In the genomic region with DNA sequence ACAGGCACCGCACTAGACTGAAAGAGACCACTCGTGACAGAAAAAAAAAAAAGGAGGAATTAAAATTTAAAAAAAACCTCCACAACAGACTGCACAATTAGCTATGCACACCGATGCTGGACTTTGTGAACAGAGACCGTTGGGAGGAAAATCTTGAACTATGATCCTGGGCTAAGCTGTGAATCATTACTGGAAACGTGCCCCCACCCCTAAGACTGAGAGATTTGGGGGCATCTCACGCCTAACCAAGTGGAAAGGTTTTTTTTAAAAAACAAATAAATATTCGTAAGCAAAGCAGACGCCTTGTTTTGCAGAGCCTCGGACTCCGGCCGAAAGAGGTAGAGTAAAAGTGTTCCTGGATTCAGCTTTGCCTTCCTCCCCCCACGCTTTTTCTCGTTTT, we compare ENCODE assay signal across 8 mouse cellular contexts. TPM values are rescaled to one million over a fixed set of nuclear protein-coding genes. Genes with fewer than 3 reads are reported as not detected.
DNase-seq lines count a peak whose midpoint lies in the region; ATAC-seq and TF ChIP-seq lines count a peak whose summit lies in the region.

No protein-coding gene starts in this region.

- H3K27me3 ChIP-seq in heart, adult 2 months (ENCODE audit: control insufficient read depth, insufficient read depth, low read length) = peaks cover 13% of the 10 kb centered on the region; the same call in 1 of the 2 replicates
- no peaks in the 10 kb centered on the region for H3K27me3 ChIP-seq in testis, adult 2 months (ENCODE audit: control insufficient read depth, insufficient read depth, low read length)
- peaks cover 56% of the 10 kb centered on the region for H3K27me3 ChIP-seq in liver, embryonic 11.5 days (replicated peaks; ENCODE audit: control insufficient read depth, insufficient read depth, low read length)
- peaks cover 16% of the 10 kb centered on the region; the same call in 1 of the 2 replicates for H3K27me3 ChIP-seq in stomach, postnatal 0 days (ENCODE audit: control insufficient read depth, insufficient read depth, low read length)
- peaks cover 13% of the 10 kb centered on the region; the same call in 1 of the 2 replicates for H3K27me3 ChIP-seq in thymus, adult 2 months (ENCODE audit: control insufficient read depth, insufficient read depth, low read length)

- no peak for TF ChIP-seq CTCF in heart, adult 2 months (IDR thresholded peaks at IDR 0.05)
- no peak for TF ChIP-seq CTCF in testis, adult 2 months (IDR thresholded peaks at IDR 0.05; ENCODE audit: control insufficient read depth, insufficient read depth, insufficient replicate concordance, low read depth, low read length)
- no peak for TF ChIP-seq CTCF in stomach, postnatal 0 days (IDR thresholded peaks at IDR 0.05; ENCODE audit: low read depth)
- TF ChIP-seq CTCF in thymus, adult 2 months (IDR thresholded peaks at IDR 0.05; ENCODE audit: borderline replicate concordance, control insufficient read depth, extremely low read depth, insufficient read depth, low read length, poor library complexity) = no peak

- no peak for ATAC-seq in liver, embryonic 11.5 days (replicated peaks; ENCODE audit: low FRiP score)
- no peak for ATAC-seq in stomach, postnatal 0 days (ENCODE audit: low FRiP score, low TSS enrichment)

- TF ChIP-seq POLR2A in heart, adult 2 months (IDR thresholded peaks at IDR 0.05; ENCODE audit: insufficient read depth, low read depth, low read length) = no peak
- TF ChIP-seq POLR2A in testis, adult 2 months (IDR thresholded peaks at IDR 0.05; ENCODE audit: control insufficient read depth, low read depth, low read length) = no peak
- TF ChIP-seq POLR2A in thymus, adult 2 months (IDR thresholded peaks at IDR 0.05; ENCODE audit: control insufficient read depth, extremely low read depth, insufficient read depth, low read length, poor library complexity) = no peak

- peak overlapping the region; percentile 77 for H3K4me2 ChIP-seq in liver, embryonic 11.5 days
- H3K4me2 ChIP-seq in stomach, postnatal 0 days (replicated peaks; ENCODE audit: low read depth) = peak overlapping the region; percentile 80

- H3K9ac ChIP-seq in heart, adult 2 months (ENCODE audit: low read depth, low read length) = peak overlapping the region; percentile 57; the same call in 1 of the 2 replicates
- H3K9ac ChIP-seq in liver, embryonic 11.5 days (ENCODE audit: low read depth, low read length) = no peak overlapping the region
- 0 out of 2 replicates have a peak overlapping the region, but pooled peaks have one; percentile 23 for H3K9ac ChIP-seq in stomach, postnatal 0 days (ENCODE audit: low read length)

- no peaks in the 10 kb centered on the region for H3K79me2 ChIP-seq in heart, adult 2 months (replicated peaks; ENCODE audit: control insufficient read depth, insufficient read depth, low read length)

- H3K4me1 ChIP-seq in heart, adult 2 months (ENCODE audit: control insufficient read depth, insufficient read depth, low read length) = no peaks in the 10 kb centered on the region
- H3K4me1 ChIP-seq in testis, adult 2 months (ENCODE audit: control insufficient read depth, insufficient read depth, low read length) = peaks cover 24% of the 10 kb centered on the region
- H3K4me1 ChIP-seq in liver, embryonic 11.5 days (replicated peaks; ENCODE audit: control insufficient read depth, insufficient read depth, low read length) = 0 out of 2 replicates have a peak, but pooled peaks cover 4% of the 10 kb centered on the region
- H3K4me1 ChIP-seq in stomach, postnatal 0 days (replicated peaks; ENCODE audit: control insufficient read depth, insufficient read depth) = 0 out of 2 replicates have a peak, but pooled peaks cover 2% of the 10 kb centered on the region
- H3K4me1 ChIP-seq in thymus, adult 2 months (replicated peaks; ENCODE audit: control insufficient read depth, insufficient read depth, low read length) = peaks cover 9% of the 10 kb centered on the region

- intact Hi-C loops in heart, adult 2 months (cut with DNase I) = loop anchor here (2.0 to 10.0 kb wide), 3 partner anchors 19 to 1881 kb away; no protein-coding TSS in a partner anchor

- H3K36me3 ChIP-seq in heart, adult 2 months (ENCODE audit: control insufficient read depth, insufficient read depth, low read length) = no peaks in the 10 kb centered on the region
- no peaks in the 10 kb centered on the region for H3K36me3 ChIP-seq in testis, adult 2 months (ENCODE audit: control insufficient read depth, insufficient read depth, low read length)
- H3K36me3 ChIP-seq in liver, embryonic 11.5 days (ENCODE audit: control insufficient read depth, insufficient read depth, low read length) = no peaks in the 10 kb centered on the region
- no peaks in the 10 kb centered on the region for H3K36me3 ChIP-seq in stomach, postnatal 0 days (ENCODE audit: control insufficient read depth, insufficient read depth, low read length)
- no peaks in the 10 kb centered on the region for H3K36me3 ChIP-seq in thymus, adult 2 months (ENCODE audit: control insufficient read depth, insufficient read depth, low read length)

- H3K27ac ChIP-seq in heart, adult 2 months = peak overlapping the region; percentile 40; the same call in 1 of the 2 replicates
- H3K27ac ChIP-seq in testis, adult 2 months (ENCODE audit: control insufficient read depth, insufficient read depth, low read depth, low read length) = 0 out of 2 replicates have a peak overlapping the region, but pooled peaks have one; percentile 21
- H3K27ac ChIP-seq in liver, embryonic 11.5 days (ENCODE audit: low read depth, low read length) = no peak overlapping the region
- H3K27ac ChIP-seq in stomach, postnatal 0 days (replicated peaks) = no peak overlapping the region
- H3K27ac ChIP-seq in thymus, adult 2 months (ENCODE audit: control insufficient read depth, insufficient read depth, low read length) = no peak overlapping the region

- peak overlapping the region; percentile 54 for H3K4me3 ChIP-seq in heart, adult 2 months
- H3K4me3 ChIP-seq in testis, adult 2 months (ENCODE audit: control insufficient read depth, low read depth, low read length) = peak overlapping the region; percentile 83
- H3K4me3 ChIP-seq in liver, embryonic 11.5 days (ENCODE audit: low read depth, low read length) = peak overlapping the region; percentile 52
- peak overlapping the region; percentile 50 for H3K4me3 ChIP-seq in stomach, postnatal 0 days (ENCODE audit: low read depth, low read length)
- H3K4me3 ChIP-seq in thymus, adult 2 months (ENCODE audit: control insufficient read depth, insufficient read depth, low read length) = no peak overlapping the region

- no peak for TF ChIP-seq EP300 in heart, adult 2 months (IDR thresholded peaks at IDR 0.05; ENCODE audit: insufficient read depth, low read depth, low read length)
- no peak for TF ChIP-seq EP300 in stomach, postnatal 0 days (optimal IDR thresholded peaks at IDR 0.05)

- no peak for DNase-seq in heart, adult 2 months
- no peak for DNase-seq in heart, postnatal 4 days
- DNase-seq in testis, postnatal 10 days (ENCODE audit: low spot score) = no peak
- no peak for DNase-seq in liver, embryonic 11.5 days (ENCODE audit: low spot score)
- DNase-seq in stomach, postnatal 0 days (ENCODE audit: low spot score) = no peak
- no peak for DNase-seq in thymus, adult 2 months
- DNase-seq in layer of hippocampus, adult 8-10 months (ENCODE audit: low spot score in 2 of 2) = no peak

- 1% methylated on average over 13 of the region's 13 CpGs for WGBS in heart, adult 2 months
- 6% methylated on average over 13 of the region's 13 CpGs for WGBS in liver, embryonic 11.5 days
- 3% methylated on average over 13 of the region's 13 CpGs for WGBS in stomach, postnatal 0 days
- WGBS in thymus, adult 2 months = 2% methylated on average over 13 of the region's 13 CpGs

- H3K9me3 ChIP-seq in liver, embryonic 11.5 days (ENCODE audit: control insufficient read depth, low read length) = no peaks in the 10 kb centered on the region
- no peaks in the 10 kb centered on the region for H3K9me3 ChIP-seq in stomach, postnatal 0 days (ENCODE audit: control insufficient read depth, low read length)

RNA-seq across cellular contexts. Expression of gene Pcdh17, which starts 0.4 kb away (rescaled TPM):
- total RNA-seq in heart, adult 2 months (2021) = 1 to 10 TPM; 1.7 to 2.4 TPM
- 1.2 and 2.0 TPM in 2 replicates for polyA plus RNA-seq in heart, adult 2 months (2012; rRNA removed)
- 10 to 100 TPM; 20.3 to 21.4 TPM for total RNA-seq in heart, postnatal 4 days (2021)
- 1.7 and 1.8 TPM in 2 replicates for polyA plus RNA-seq in testis, adult 2 months (2012; rRNA removed)
- 3.1 and 3.3 TPM in 2 replicates for polyA plus RNA-seq in liver, embryonic 11.5 days (2014; fragmentation: Nextera tagmentation; extraction: Ambion mirVana)
- 2.4 and 2.5 TPM in 2 replicates for polyA plus RNA-seq in stomach, postnatal 0 days (2015; fragmentation: Nextera tagmentation; extraction: Ambion mirVana)
- polyA plus RNA-seq in thymus, adult 2 months (2012; rRNA removed) = 0.63 and 0.70 TPM in 2 replicates
- 10 to 100 TPM; 37.0 to 43.3 (median 40.7) TPM for total RNA-seq in layer of hippocampus, adult 8-10 months (2022)

Comparison
In these comparisons a context has a peak if more than half of its experiments do, and no peak if none do; other contexts are left out.
1. H3K27ac ChIP-seq: peak in heart, adult 2 months (single experiment) and testis, adult 2 months (single experiment); none in liver, embryonic 11.5 days (single experiment), stomach, postnatal 0 days (single experiment) and thymus, adult 2 months (single experiment).